Mouse (Mus musculus) retina, postnatal 7 days (tissue): Measurements from ENCODE around the gene Tdrd5.
"Not testable (repeated sequence)": the region's sequence is repeated elsewhere in the genome, so short reads cannot be mapped to it uniquely, and the experiment has no call there.

ENCODE experiments used
- DNase-seq: peaks from one replicate; pipeline ENCODE4 v3.0.0-alpha.2; 2012; ENCODE audit warnings: low read depth, low spot score

The Tdrd5 gene

GRCm38 (mm10) chr1:156254866-156255265 is 48.6 kb downstream of the Tdrd5 start:
- DNase-seq, result no peak

GRCm38 (mm10) chr1:156251096-156251495 is 52.4 kb downstream of the Tdrd5 start:
- DNase-seq, result not testable (repeated sequence)

- no peak for DNase-seq
Measured at GRCm38 (mm10) chr1:156247893-156248292, 55.6 kb downstream of the Tdrd5 start.

GRCm38 (mm10) chr1:156241713-156242348 is 61.6 kb downstream of the Tdrd5 start:
- peak; percentile 43 for DNase-seq

GRCm38 (mm10) chr1:156241035-156241434 is 62.4 kb downstream of the Tdrd5 start:
- peak; percentile 37 for DNase-seq

- DNase-seq, result no peak
Measured at GRCm38 (mm10) chr1:156231122-156231521, 72.3 kb downstream of the Tdrd5 start.

- DNase-seq, result peak; percentile 13
Measured at GRCm38 (mm10) chr1:156230339-156231089, 73.0 kb downstream of the Tdrd5 start.

GRCm38 (mm10) chr1:156229448-156229847 is 74.0 kb downstream of the Tdrd5 start:
- DNase-seq, result no peak

GRCm38 (mm10) chr1:156228728-156229127 is 74.7 kb downstream of the Tdrd5 start:
- DNase-seq, result no peak

GRCm38 (mm10) chr1:156226903-156227302 is 76.6 kb downstream of the Tdrd5 start:
- no peak for DNase-seq

- no peak for DNase-seq
Measured at GRCm38 (mm10) chr1:156222205-156223000, 81.1 kb downstream of the Tdrd5 start.

- DNase-seq, result no peak
Measured at GRCm38 (mm10) chr1:156221327-156221726, 82.1 kb downstream of the Tdrd5 start.

- no peak for DNase-seq
Measured at GRCm38 (mm10) chr1:156218573-156218972, 84.9 kb downstream of the Tdrd5 start.

GRCm38 (mm10) chr1:156217941-156218340 is 85.5 kb downstream of the Tdrd5 start:
- no peak for DNase-seq

- DNase-seq, result no peak
Measured at GRCm38 (mm10) chr1:156217393-156217792, 86.1 kb downstream of the Tdrd5 start.

GRCm38 (mm10) chr1:156216249-156216648 is 87.2 kb downstream of the Tdrd5 start:
- no peak for DNase-seq

GRCm38 (mm10) chr1:156214651-156215050 is 88.8 kb downstream of the Tdrd5 start:
- DNase-seq, result no peak

- no peak for DNase-seq
Measured at GRCm38 (mm10) chr1:156212923-156213322, 90.5 kb downstream of the Tdrd5 start.

GRCm38 (mm10) chr1:156211809-156212317 is 91.6 kb downstream of the Tdrd5 start:
- DNase-seq, result no peak
